Mouse (Mus musculus) ovary, adult 2 months (tissue): ENCODE results near the gene Gfpt2. TPM values are rescaled to one million over a fixed set of nuclear protein-coding genes. Genes with fewer than 3 reads are reported as not detected.

Source experiments
- polyA plus RNA-seq: library from polyadenylated mRNA; depleted of rRNA; stranded (reverse); fragments of >200 nt; gene quantifications from 2 replicates; pipeline ENCODE4 v1.2.3, GENCODE M21; 2012; rRNA removed

The Gfpt2 gene
- polyA plus RNA-seq, result 11.0 and 14.4 TPM in 2 replicates

DNA sequence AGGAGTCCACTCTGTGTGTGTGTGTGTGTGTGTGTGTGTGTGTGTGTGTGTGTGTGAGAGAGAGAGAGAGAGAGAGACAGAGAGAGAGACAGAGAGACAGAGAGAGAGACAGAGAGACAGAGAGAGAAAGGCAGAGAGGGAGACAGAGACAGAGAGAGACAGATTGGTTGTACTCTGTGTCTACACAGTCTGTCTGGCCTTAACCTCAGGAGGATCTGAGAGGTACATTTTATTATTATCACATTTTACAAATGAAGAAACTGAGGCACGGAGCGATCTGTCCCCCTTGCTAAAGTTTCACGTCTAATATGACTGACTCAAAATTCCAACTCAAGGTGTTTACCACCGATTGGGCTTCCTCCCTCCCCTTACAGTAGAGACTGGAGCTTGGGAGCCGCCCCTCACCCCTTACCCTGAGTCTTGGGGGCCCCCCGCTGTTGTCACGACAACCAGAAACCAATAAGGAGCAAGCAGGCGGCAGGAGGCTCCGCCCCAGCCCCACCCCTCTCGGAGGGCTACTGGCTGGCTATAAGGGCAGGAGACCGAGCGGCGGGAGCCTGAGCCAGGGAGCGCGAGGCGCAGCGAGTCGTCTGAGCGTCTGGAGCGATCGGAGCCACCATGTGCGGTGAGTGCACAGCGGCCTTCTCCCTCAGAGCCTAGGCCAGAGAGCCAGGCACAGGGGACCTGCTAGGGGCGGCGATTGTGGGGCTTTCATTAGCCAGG is at the start of gene Gfpt2:
Gfpt2 (plus strand) TSS at position 560 of the 723 bp plus-strand sequence.

GRCm38 (mm10) chr11:49846401-49847070 is 52.6 kb downstream of the Gfpt2 start, which contains the start of gene Mapk9:
Gene Mapk9, plus strand, starts transcription at chr11:49846751.

Other genes with a start within 250 kb of the Gfpt2 start
- gene Olfr1380, start 237.3 kb upstream of the Gfpt2 start, polyA plus RNA-seq, result not detected in 2 replicates
- gene Flt4, start 184.9 kb upstream of the Gfpt2 start, polyA plus RNA-seq, result 22.5 TPM in 2 replicates
- gene Scgb3a1, start 130.6 kb upstream of the Gfpt2 start, polyA plus RNA-seq, result 3.6 and 4.4 TPM in 2 replicates
- gene Cnot6, start 81.5 kb upstream of the Gfpt2 start, polyA plus RNA-seq, result 20.1 and 21.7 TPM in 2 replicates
- gene Mapk9, start 52.6 kb downstream of the Gfpt2 start, polyA plus RNA-seq, result 22.2 and 27.5 TPM in 2 replicates
- gene Rasgef1c, start 107.7 kb downstream of the Gfpt2 start, polyA plus RNA-seq, result 0.67 and 1.0 TPM in 2 replicates
- gene Rnf130, start 231.2 kb downstream of the Gfpt2 start, polyA plus RNA-seq, result 134 and 225 TPM in 2 replicates